7 mouse cellular contexts compared by ENCODE assay signal in the genomic region with DNA sequence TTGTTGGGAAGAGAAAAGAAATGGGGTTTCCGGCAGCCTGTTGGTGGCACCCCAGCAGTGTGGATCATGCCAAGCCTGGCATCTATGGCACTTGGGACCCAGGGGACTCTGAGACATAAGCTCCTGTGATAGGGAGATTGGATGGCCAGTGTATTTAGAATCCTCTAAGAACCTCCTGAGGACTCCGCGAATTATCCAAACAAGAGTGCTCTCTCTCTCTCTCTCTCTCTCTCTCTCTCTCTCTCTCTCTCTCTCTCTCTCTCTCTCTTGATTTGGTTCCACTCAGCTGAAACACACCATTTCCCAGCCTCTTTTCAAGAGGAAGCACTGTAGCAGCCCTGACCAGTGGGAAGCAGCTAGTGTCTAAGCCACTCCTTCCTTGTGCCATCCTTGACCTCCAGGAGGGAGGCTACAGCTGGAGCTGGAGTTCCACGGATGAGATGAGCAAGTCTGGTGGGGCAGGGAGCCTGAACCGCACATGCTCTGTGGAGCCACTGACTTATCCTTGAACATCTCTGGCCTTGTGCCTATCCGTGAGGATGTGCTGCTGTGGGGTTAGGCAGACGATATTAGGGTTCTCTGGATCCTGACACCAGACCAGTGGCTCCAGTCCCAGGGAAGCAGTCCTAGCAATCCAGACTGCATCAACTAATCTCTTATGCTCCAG.
DNase-seq lines count a peak whose midpoint lies in the region; ATAC-seq lines count a peak whose summit lies in the region.

No protein-coding gene starts in this region.

- no peak for ATAC-seq in lung, embryonic 15.5 days (ENCODE audit: borderline replicate concordance, extremely low read depth, low FRiP score, low TSS enrichment)
- ATAC-seq in hindbrain, embryonic 11.5 days (ENCODE audit: low FRiP score), result no peak; the same call in 1 of the 2 replicates
- no peak for ATAC-seq in erythroblast, adult 5-6 weeks (replicated peaks; ENCODE audit: low FRiP score, poor library complexity, severe bottlenecking)

- peak overlapping the region; percentile 15; the same call in 1 of the 2 replicates for H3K4me3 ChIP-seq in lung, embryonic 15.5 days
- no peak overlapping the region for H3K4me3 ChIP-seq in hindbrain, embryonic 11.5 days (ENCODE audit: low read depth, low read length)

- no peak for DNase-seq in lung, postnatal 4 days
- DNase-seq in embryo, embryonic 10 days (ENCODE audit: low spot score), result peak; percentile 52
- DNase-seq in hindbrain, embryonic 11.5 days (ENCODE audit: low spot score), result no peak
- DNase-seq in lung, postnatal 10 days, result peak; percentile 49
- DNase-seq in c-Kit-positive CD71-positive TER-119-positive erythroid progenitor cells, embryonic 14.5 days (ENCODE audit: low spot score), result no peak

- no peak overlapping the region for H3K9ac ChIP-seq in lung, embryonic 15.5 days
- H3K9ac ChIP-seq in hindbrain, embryonic 11.5 days (ENCODE audit: low read depth, low read length), result no peak overlapping the region

- peak overlapping the region; percentile 94 for H3K27ac ChIP-seq in lung, embryonic 15.5 days
- H3K27ac ChIP-seq in hindbrain, embryonic 11.5 days (ENCODE audit: low read depth, low read length), result peak overlapping the region; percentile 70

- H3K4me2 ChIP-seq in lung, embryonic 15.5 days, result peak overlapping the region; percentile 47
- H3K4me2 ChIP-seq in hindbrain, embryonic 11.5 days (replicated peaks; ENCODE audit: low read depth, low read length), result peak overlapping the region; percentile 17; the same call in 1 of the 2 replicates

- H3K9me3 ChIP-seq in lung, embryonic 15.5 days, result no peaks in the 10 kb centered on the region
- H3K9me3 ChIP-seq in hindbrain, embryonic 11.5 days (ENCODE audit: control insufficient read depth, low read length), result no peaks in the 10 kb centered on the region

- peaks cover 46% of the 10 kb centered on the region for H3K4me1 ChIP-seq in lung, embryonic 15.5 days
- peaks cover 9% of the 10 kb centered on the region for H3K4me1 ChIP-seq in hindbrain, embryonic 11.5 days (replicated peaks; ENCODE audit: control insufficient read depth, insufficient read depth, low read length)

- H3K36me3 ChIP-seq in lung, embryonic 15.5 days, result no peaks in the 10 kb centered on the region
- no peaks in the 10 kb centered on the region for H3K36me3 ChIP-seq in hindbrain, embryonic 11.5 days (ENCODE audit: control insufficient read depth, insufficient read depth, low read length)

- 34% methylated on average over 7 of the region's 7 CpGs for WGBS in lung, embryonic 15.5 days
- 59% methylated on average over 7 of the region's 7 CpGs for WGBS in hindbrain, embryonic 11.5 days

- no peaks in the 10 kb centered on the region for H3K27me3 ChIP-seq in lung, embryonic 15.5 days
- no peaks in the 10 kb centered on the region for H3K27me3 ChIP-seq in hindbrain, embryonic 11.5 days (ENCODE audit: control insufficient read depth, insufficient read depth, low read length)

Comparison
In these comparisons a context has a peak if more than half of its experiments do, and no peak if none do; other contexts are left out.
1. DNase-seq: peak in embryo, embryonic 10 days (single experiment) and lung, postnatal 10 days (single experiment); none in lung, postnatal 4 days (0 of 2), hindbrain, embryonic 11.5 days (single experiment) and c-Kit-positive CD71-positive TER-119-positive erythroid progenitor cells, embryonic 14.5 days (single experiment).